Mouse (Mus musculus) macrophage (primary cell): Measurements from ENCODE around the gene Prrt3. TPM values are rescaled to one million over a fixed set of nuclear protein-coding genes. Genes with fewer than 3 reads are reported as not detected.

Experiments used
- H3K27ac ChIP-seq: fragments of 350-480 bp; formaldehyde crosslinking; 2 replicates; pipeline ENCODE4 v1.9.0; 2021
- H3K36me3 ChIP-seq: fragments of 350-480 bp; formaldehyde crosslinking; 2 replicates; pipeline ENCODE4 v1.9.0; 2021; ENCODE audit errors: inconsistent target
- H3K4me3 ChIP-seq: fragments of 350-480 bp; formaldehyde crosslinking; 2 replicates; pipeline ENCODE4 v1.9.0; 2021; ENCODE audit errors: inconsistent target
- H3K79me2 ChIP-seq: fragments of 350-480 bp; formaldehyde crosslinking; 2 replicates; pipeline ENCODE4 v1.9.0; 2021; ENCODE audit errors: inconsistent target
- WGBS: methylation state at CpG from one replicate; pipeline ENCODE4 v1.1.7; 2026; ENCODE audit warnings: inconsistent platforms; ENCODE audit not compliant: missing documents; 5-methylcytosine and 5-hydroxymethylcytosine counted together
- polyA plus RNA-seq: library from polyadenylated mRNA; stranded (reverse); fragments of 250-400 nt; gene quantifications from 3 replicates; pipeline ENCODE4 v1.2.4, GENCODE M21; 2018; ENCODE audit warnings: inconsistent platforms

The Prrt3 gene
- polyA plus RNA-seq, 1 experiment from 2014 or later: not detected

- no peak overlapping the region for H3K27ac ChIP-seq
- peaks cover 14% of the 10 kb centered on the region; the same call in 1 of the 2 replicates for H3K36me3 ChIP-seq
- peaks cover 18% of the 10 kb centered on the region for H3K79me2 ChIP-seq
- H3K4me3 ChIP-seq: no peak overlapping the region
- 92% methylated on average over 6 of the region's 8 CpGs for WGBS
Observed at GRCm38 (mm10) chr6:113444207-113444965, 57.3 kb downstream of the Prrt3 start.

Other genes starting within 250 kb of the Prrt3 start
- gene Cpne9, start 219.6 kb downstream of the Prrt3 start, polyA plus RNA-seq: not detected in 3 replicates
- gene Brpf1, start 194.8 kb downstream of the Prrt3 start, polyA plus RNA-seq: 24.0 to 33.8 TPM (median 28.7 TPM) in 3 replicates
- 5.2 to 11.7 TPM (median 7.6 TPM) in 3 replicates for gene Ogg1, start 175.0 kb downstream of the Prrt3 start, polyA plus RNA-seq
- 148 to 193 TPM (median 166 TPM) in 3 replicates for gene Camk1, start 157.9 kb downstream of the Prrt3 start, polyA plus RNA-seq
- gene Tada3, start 124.0 kb downstream of the Prrt3 start, polyA plus RNA-seq: 21.8 to 25.0 TPM (median 22.9 TPM) in 3 replicates
- 315 to 508 TPM (median 391 TPM) in 3 replicates for gene Arpc4, start 123.8 kb downstream of the Prrt3 start, polyA plus RNA-seq
- gene Ttll3, start 112.7 kb downstream of the Prrt3 start, polyA plus RNA-seq: 1.8 to 6.3 TPM (median 3.5 TPM) in 3 replicates
- 1.5 to 5.0 TPM (median 4.2 TPM) in 3 replicates for gene Rpusd3, start 82.6 kb downstream of the Prrt3 start, polyA plus RNA-seq
- not detected in 3 replicates for gene Cidec, start 66.2 kb downstream of the Prrt3 start, polyA plus RNA-seq
- 14.3 to 38.5 TPM (median 29.7 TPM) in 3 replicates for gene Jagn1, start 59.4 kb downstream of the Prrt3 start, polyA plus RNA-seq
- not detected in 3 replicates for gene Il17re, start 43.4 kb downstream of the Prrt3 start, polyA plus RNA-seq
- gene Il17rc, start 30.5 kb downstream of the Prrt3 start, polyA plus RNA-seq: not detected in 3 replicates
- gene Creld1, start 18.6 kb downstream of the Prrt3 start, polyA plus RNA-seq: 14.8 to 22.0 TPM (median 17.8 TPM) in 3 replicates
- gene Emc3, start 29.7 kb upstream of the Prrt3 start, polyA plus RNA-seq: 82.1 to 91.7 TPM (median 91.0 TPM) in 3 replicates
- gene Fancd2, start 29.8 kb upstream of the Prrt3 start, polyA plus RNA-seq: 0.21 to 2.5 TPM (median 0.72 TPM) in 3 replicates
- not detected in 3 replicates for gene Fancd2os, start 98.8 kb upstream of the Prrt3 start, polyA plus RNA-seq
- gene Brk1, start 102.8 kb upstream of the Prrt3 start, polyA plus RNA-seq: 119 to 193 TPM (median 182 TPM) in 3 replicates
- gene Vhl, start 122.0 kb upstream of the Prrt3 start, polyA plus RNA-seq: 9.9 to 17.1 TPM (median 13.7 TPM) in 3 replicates
- gene Irak2, start 136.5 kb upstream of the Prrt3 start, polyA plus RNA-seq: 37.2 to 60.7 TPM (median 44.6 TPM) in 3 replicates
- gene Tatdn2, start 195.1 kb upstream of the Prrt3 start, polyA plus RNA-seq: 31.1 to 76.3 TPM (median 53.5 TPM) in 3 replicates
- gene Ghrl, start 217.9 kb upstream of the Prrt3 start, polyA plus RNA-seq: not detected in 3 replicates
- gene Sec13, start 238.8 kb upstream of the Prrt3 start, polyA plus RNA-seq: 73.8 to 122 TPM (median 108 TPM) in 3 replicates